Mouse (Mus musculus): ENCODE data around the gene Atp6v0a4.

The Atp6v0a4 gene

DNA sequence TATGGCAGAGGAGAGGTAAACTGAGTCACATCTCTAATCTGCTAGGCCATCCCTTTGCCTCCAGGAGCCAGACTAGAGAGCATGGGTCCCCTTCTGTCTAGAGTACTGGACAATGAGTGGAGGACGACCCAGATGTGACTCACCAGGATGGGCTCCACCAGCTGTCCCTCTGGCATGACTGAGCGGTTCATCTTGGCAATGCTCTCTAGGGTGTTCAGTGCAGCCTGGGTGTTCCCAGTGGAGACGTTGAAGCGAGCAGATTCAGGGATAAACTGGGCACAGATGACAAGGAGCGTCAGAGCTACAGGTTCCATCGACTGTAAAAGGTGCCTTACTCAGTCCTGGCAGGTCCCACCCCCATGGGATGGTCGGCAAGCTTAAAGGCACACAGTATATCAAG, 103.0 kb downstream of the Atp6v0a4 start:
- DNase-seq (ENCODE audit: extremely low read depth, low read depth, low spot score), result no peak

DNA sequence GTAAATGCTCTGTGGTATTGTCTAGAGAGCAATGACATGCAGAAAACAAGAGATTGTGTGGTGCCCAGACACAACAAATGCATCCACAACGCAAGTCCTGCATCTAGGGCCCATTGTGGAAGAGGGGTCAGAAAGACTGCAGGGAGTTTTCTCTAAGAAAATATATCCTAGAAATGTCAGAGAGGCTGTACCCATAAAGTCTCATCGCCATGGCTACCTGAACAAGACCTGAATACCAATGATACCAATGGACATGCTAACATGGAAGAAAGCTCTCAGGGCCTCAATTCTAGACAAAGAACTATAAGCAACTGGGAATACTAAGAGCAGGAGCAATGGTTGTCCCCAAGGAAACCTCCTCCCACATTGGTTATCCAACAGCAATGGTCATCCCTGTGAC, 111.6 kb downstream of the Atp6v0a4 start:
- DNase-seq (ENCODE audit: extremely low read depth, low read depth, low spot score), result no peak

DNA sequence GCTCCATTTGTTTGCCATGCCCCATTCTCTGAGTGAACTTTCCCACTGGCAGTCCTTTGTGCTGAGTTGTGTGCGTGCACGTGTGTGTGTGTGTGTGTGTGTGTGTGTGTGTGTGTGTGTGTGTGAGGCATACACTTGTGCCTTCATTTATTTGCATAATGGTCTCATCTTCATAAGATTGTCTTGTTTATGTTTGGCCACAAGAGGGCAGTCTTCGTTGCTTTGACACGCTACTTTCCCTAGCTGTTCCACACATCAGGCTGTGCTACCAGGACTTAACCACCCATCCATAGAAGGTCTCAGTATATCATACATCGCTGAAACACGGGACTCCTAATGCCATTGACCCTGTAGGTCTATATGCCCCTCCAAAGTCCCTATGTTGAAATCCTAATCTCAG, 116.9 kb downstream of the Atp6v0a4 start:
- no peak for DNase-seq (ENCODE audit: extremely low read depth, low read depth, low spot score)
